Mouse (Mus musculus) midbrain, postnatal 0 days (tissue): ENCODE measurements at regions not wholly inside any gene's neighbourhood (a gene's known extent, or its start where the extent isn't known, plus 50 kb on each side); places are given as distances from the start of the nearest gene placed in this dataset.

Source experiments
- ATAC-seq: fragments of 200-750 bp; cut with Nextera tagmentation; 2 replicates; pipeline ENCODE4 v1.8.0; 2017; ENCODE audit warnings: moderate number of reproducible peaks, mild to moderate bottlenecking, moderate TSS enrichment, moderate library complexity; ENCODE audit not compliant: low FRiP score
- DNase-seq: peaks from one replicate; pipeline ENCODE4 v3.0.0-alpha.2; 2015; ENCODE audit warnings: low spot score
- H3K27ac ChIP-seq: fragments of 300-500 bp; sonication (generic); 2 replicates; pipeline ENCODE4 v1.5.1; 2014; ENCODE audit warnings: low read depth, mild to moderate bottlenecking, low read length, mixed read lengths
- H3K27me3 ChIP-seq: fragments of 300-500 bp; sonication (generic); 2 replicates; pipeline ENCODE4 v1.6.1; 2014; ENCODE audit warnings: low read length, control low read depth, mixed read lengths; ENCODE audit not compliant: insufficient read depth
- H3K36me3 ChIP-seq: fragments of 300-500 bp; sonication (generic); 2 replicates; pipeline ENCODE4 v1.6.1; 2014; ENCODE audit warnings: low read length, control low read depth, mixed read lengths; ENCODE audit not compliant: insufficient read depth
- H3K4me1 ChIP-seq: fragments of 300-500 bp; sonication (generic); 2 replicates; pipeline ENCODE4 v1.6.1; 2014; ENCODE audit warnings: mild to moderate bottlenecking, control low read depth, antibody characterized with exemption, low read length, mixed read lengths; ENCODE audit not compliant: insufficient read depth
- H3K4me2 ChIP-seq: fragments of 300-500 bp; sonication (generic); 2 replicates; pipeline ENCODE4 v1.6.1; 2014; ENCODE audit warnings: low read depth, mild to moderate bottlenecking, low read length, mixed read lengths; ENCODE audit not compliant: poor library complexity, severe bottlenecking
- H3K4me3 ChIP-seq: fragments of 300-500 bp; sonication (generic); 2 replicates; pipeline ENCODE4 v1.5.1; 2014; ENCODE audit warnings: low read depth, mild to moderate bottlenecking, low read length, moderate library complexity
- H3K9ac ChIP-seq: fragments of 300-500 bp; sonication (generic); replicated peaks from 2 replicates; pipeline ENCODE4 v1.6.1; 2014; ENCODE audit warnings: mild to moderate bottlenecking, low read length, moderate library complexity, mixed read lengths; ENCODE audit not compliant: poor library complexity, severe bottlenecking
- H3K9me3 ChIP-seq: fragments of 300-500 bp; sonication (generic); 2 replicates; pipeline ENCODE4 v1.6.1; 2016; ENCODE audit warnings: low read length, control low read depth
- CTCF ChIP-seq: IDR thresholded peaks from 2 replicates; pipeline ENCODE4 v1.5.1; 2016; ENCODE audit warnings: antibody characterized with exemption, mild to moderate bottlenecking
- WGBS: fragments of 180-500 bp; shearing (Covaris S2); extraction: QIAGEN DNeasy Blood & Tissue Kit; methylation state at CpG from one replicate; pipeline ENCODE4 v1.1.7; 2014; 5-methylcytosine and 5-hydroxymethylcytosine counted together

DNA sequence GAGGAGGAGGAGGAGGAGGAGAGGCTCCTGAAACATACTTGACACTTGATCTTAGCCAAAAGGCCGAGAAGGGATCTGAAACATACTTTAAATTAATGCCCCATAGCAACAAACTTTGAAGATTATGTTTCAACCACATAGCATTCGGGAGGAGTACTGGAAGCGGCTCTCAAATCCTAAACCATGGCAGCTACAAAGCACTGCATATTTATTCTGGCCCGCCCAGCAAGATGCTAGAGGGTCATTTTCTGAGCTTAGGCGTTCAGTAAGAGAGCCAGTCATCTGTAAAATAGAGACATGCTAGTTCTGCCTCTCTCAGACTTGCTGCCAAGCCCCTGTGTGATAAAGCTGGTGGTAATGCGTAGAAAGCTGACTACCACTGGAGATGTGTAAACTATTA is 2156.0 kb upstream of the Lrrc6 start:
- peak; percentile 21 for DNase-seq
- H3K4me1 ChIP-seq: no peaks in the 10 kb centered on the region

DNA sequence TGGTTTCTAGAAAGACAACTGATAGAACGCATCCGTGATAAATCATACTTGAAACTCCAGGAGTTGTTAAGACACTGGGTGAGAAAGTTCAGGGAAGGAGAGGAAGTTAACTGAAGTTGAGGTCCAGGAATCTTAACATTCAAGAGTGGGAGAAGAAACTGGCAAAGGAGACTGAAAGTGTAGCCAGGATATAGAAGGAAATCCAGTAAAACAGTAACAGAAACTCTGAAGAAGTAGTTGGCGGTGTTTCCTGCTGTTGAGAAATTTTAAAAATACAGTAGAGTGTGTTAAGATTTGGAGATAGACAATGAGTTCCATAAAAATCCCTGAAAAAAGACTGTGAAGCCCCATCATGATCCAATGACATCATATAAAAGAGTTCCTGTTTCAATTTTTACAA is 2154.3 kb upstream of the Lrrc6 start:
- no peaks in the 10 kb centered on the region for H3K36me3 ChIP-seq
- no peaks in the 10 kb centered on the region for H3K4me1 ChIP-seq
- no peak for ATAC-seq
- no peak for TF ChIP-seq CTCF
- no peaks in the 10 kb centered on the region for H3K9me3 ChIP-seq
- DNase-seq: no peak
- no peak overlapping the region for H3K4me2 ChIP-seq
- no peak overlapping the region for H3K27ac ChIP-seq
- no peak overlapping the region for H3K4me3 ChIP-seq
- no peak overlapping the region for H3K9ac ChIP-seq
- WGBS: 93% methylated on average over 3 of the region's 3 CpGs
- no peaks in the 10 kb centered on the region for H3K27me3 ChIP-seq

More for the DNA sequence above, 2156.0 kb upstream of the Lrrc6 start:
- no peaks in the 10 kb centered on the region for H3K36me3 ChIP-seq
- H3K9ac ChIP-seq: no peak overlapping the region
- TF ChIP-seq CTCF: no peak
- ATAC-seq: no peak
- no peak overlapping the region for H3K27ac ChIP-seq
- no peak overlapping the region for H3K4me3 ChIP-seq
- H3K9me3 ChIP-seq: no peaks in the 10 kb centered on the region
- no peaks in the 10 kb centered on the region for H3K27me3 ChIP-seq
- 49% methylated on average over 6 of the region's 6 CpGs for WGBS
- no peak overlapping the region for H3K4me2 ChIP-seq

DNA sequence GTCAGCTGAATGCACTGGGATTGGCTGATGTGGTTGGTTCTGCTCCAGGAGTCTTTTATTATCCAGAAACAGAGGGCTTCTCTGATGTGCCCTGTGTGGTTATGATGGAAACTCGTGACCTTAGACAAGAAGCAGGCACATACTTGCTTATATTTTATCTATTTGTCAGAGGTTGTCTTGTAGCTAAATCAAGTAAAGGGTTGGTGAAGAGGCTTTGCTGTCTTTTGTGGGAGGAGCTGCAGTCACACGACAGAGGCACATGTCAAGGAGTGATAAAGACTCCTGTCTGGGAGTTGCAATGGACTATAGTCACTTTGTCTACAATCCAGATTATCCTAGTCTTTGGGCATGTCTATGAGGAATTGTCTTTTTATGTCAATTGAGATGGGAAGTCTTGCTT is 2149.9 kb upstream of the Lrrc6 start:
- no peak for TF ChIP-seq CTCF
- WGBS: 46% methylated on average over 2 of the region's 2 CpGs

GRCm38 (mm10) chr15:68650033-68650432 is 2149.3 kb upstream of the Lrrc6 start:
- ATAC-seq: no peak
- Histone ChIP-seq H3K4me2 (no peak overlapping the region), H3K4me3 (no peak overlapping the region), H3K4me1 (no peaks in the 10 kb centered on the region), H3K9ac (no peak overlapping the region), H3K27me3 (no peaks in the 10 kb centered on the region), H3K9me3 (no peaks in the 10 kb centered on the region), H3K36me3 (no peaks in the 10 kb centered on the region), H3K27ac (no peak overlapping the region)
- TF ChIP-seq CTCF: no peak
- DNase-seq: no peak
- WGBS: 34% methylated on average over 3 of the region's 3 CpGs

More for the DNA sequence above, 2149.9 kb upstream of the Lrrc6 start:
- no peaks in the 10 kb centered on the region for H3K4me1 ChIP-seq
- no peak overlapping the region for H3K27ac ChIP-seq
- DNase-seq (no peak), ATAC-seq (no peak)
- no peaks in the 10 kb centered on the region for H3K36me3 ChIP-seq
- no peak overlapping the region for H3K9ac ChIP-seq
- H3K27me3 ChIP-seq: no peaks in the 10 kb centered on the region
- H3K4me2 ChIP-seq: no peak overlapping the region
- no peak overlapping the region for H3K4me3 ChIP-seq
- no peaks in the 10 kb centered on the region for H3K9me3 ChIP-seq

- DNase-seq (no peak), ATAC-seq (no peak)
- no peak for TF ChIP-seq CTCF
These were observed 2146.2 kb upstream of the Lrrc6 start for GRCm38 (mm10) chr15:68646865-68647264.

GRCm38 (mm10) chr15:68644862-68645261 is 2144.2 kb upstream of the Lrrc6 start:
- Histone ChIP-seq H3K27ac (no peak overlapping the region), H3K4me3 (no peak overlapping the region), H3K27me3 (no peaks in the 10 kb centered on the region), H3K4me2 (no peak overlapping the region), H3K36me3 (no peaks in the 10 kb centered on the region), H3K9me3 (no peaks in the 10 kb centered on the region), H3K9ac (no peak overlapping the region), H3K4me1 (no peaks in the 10 kb centered on the region)
- ATAC-seq (no peak), DNase-seq (no peak)
- TF ChIP-seq CTCF: no peak
- WGBS: 100% methylated on average over 1 of the region's 1 CpGs

More at GRCm38 (mm10) chr15:68646865-68647264, 2146.2 kb upstream of the Lrrc6 start:
- Histone ChIP-seq H3K4me2 (no peak overlapping the region), H3K27ac (no peak overlapping the region), H3K27me3 (no peaks in the 10 kb centered on the region), H3K9me3 (no peaks in the 10 kb centered on the region), H3K4me3 (no peak overlapping the region), H3K4me1 (no peaks in the 10 kb centered on the region), H3K9ac (no peak overlapping the region), H3K36me3 (no peaks in the 10 kb centered on the region)
- 54% methylated on average over 3 of the region's 3 CpGs for WGBS
